Mouse (Mus musculus): ENCODE results near the gene Gdf15. TPM values are rescaled to one million over a fixed set of nuclear protein-coding genes. Genes with fewer than 3 reads are reported as not detected.

Gene Gdf15
- polyA plus RNA-seq, 1 experiment = 11.2 TPM

GRCm38 (mm10) chr8:70598722-70599121 is 33.5 kb downstream of the Gdf15 start:
- Histone ChIP-seq H3K4me3 (ENCODE audit: insufficient read depth, low read depth, low read length) (no peak overlapping the region), H3K36me3 (ENCODE audit: control insufficient read depth, insufficient read depth, low read length) (no peaks in the 10 kb centered on the region), H3K4me1 (ENCODE audit: control insufficient read depth, insufficient read depth, low read length) (no peaks in the 10 kb centered on the region), H3K27ac (ENCODE audit: insufficient read depth, low read depth, low read length) (no peak overlapping the region), H3K27me3 (replicated peaks; ENCODE audit: control insufficient read depth, insufficient read depth, low read length) (no peaks in the 10 kb centered on the region)
- TF ChIP-seq POLR2A (IDR thresholded peaks at IDR 0.05; ENCODE audit: low read depth, low read length) (no peak), CTCF (conservative IDR thresholded peaks at IDR 0.05; ENCODE audit: insufficient read depth, insufficient read length, low read depth, low read length) (no peak)
- DNase-seq = no peak
- WGBS = 43% methylated on average over 10 of the region's 10 CpGs

GRCm38 (mm10) chr8:70598283-70598682 is 34.0 kb downstream of the Gdf15 start:
- Histone ChIP-seq H3K4me3 (ENCODE audit: insufficient read depth, low read depth, low read length) (no peak overlapping the region), H3K27me3 (replicated peaks; ENCODE audit: control insufficient read depth, insufficient read depth, low read length) (no peaks in the 10 kb centered on the region)

DNA sequence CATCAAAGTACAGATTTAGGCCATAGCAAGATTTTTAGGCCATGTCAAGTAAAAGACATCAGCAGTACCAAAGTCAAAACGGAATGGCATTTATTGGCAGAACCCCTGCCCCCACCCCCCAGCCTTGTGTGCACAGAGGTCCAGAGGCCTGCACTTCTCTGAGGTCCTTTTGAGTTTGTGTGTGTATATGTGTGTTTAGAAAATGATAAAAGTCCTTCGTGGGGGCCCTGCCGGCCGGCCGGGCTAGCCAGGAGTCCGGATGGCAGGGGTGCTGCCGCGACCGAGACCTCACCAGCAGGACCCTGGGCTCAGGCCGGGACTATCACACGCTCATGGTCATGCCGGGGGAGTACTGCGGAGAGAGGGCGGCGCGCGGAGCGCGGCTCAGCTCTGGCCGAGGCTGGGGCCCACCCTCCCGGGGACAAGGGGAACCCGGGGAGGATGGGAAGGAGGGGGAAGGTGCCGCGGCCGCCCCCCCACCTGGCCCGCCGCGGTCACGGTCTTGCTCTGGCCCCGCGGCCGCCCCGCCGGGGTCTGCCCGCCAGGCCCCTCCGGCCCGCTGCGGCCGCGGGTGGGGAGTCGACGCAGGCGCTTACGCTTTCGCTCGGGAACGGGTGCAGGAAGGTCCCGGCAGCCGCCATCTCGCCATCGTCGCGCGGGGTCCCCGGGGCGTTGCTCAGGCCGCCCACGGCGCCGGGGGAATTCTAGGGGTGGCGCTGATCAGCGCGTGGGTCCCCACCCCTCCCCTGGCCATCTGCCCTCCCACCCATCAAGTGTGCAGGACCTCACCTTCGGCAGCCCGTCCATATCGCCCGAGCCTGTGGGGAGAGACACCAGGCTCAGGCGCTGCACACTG is 34.6 kb downstream of the Gdf15 start:
- Histone ChIP-seq H3K4me1 (ENCODE audit: control insufficient read depth, insufficient read depth, low read length) (peaks cover 3% of the 10 kb centered on the region; the same call in 1 of the 2 replicates), H3K27me3 (replicated peaks; ENCODE audit: control insufficient read depth, insufficient read depth, low read length) (no peaks in the 10 kb centered on the region), H3K36me3 (ENCODE audit: control insufficient read depth, insufficient read depth, low read length) (no peaks in the 10 kb centered on the region), H3K27ac (ENCODE audit: insufficient read depth, low read depth, low read length) (no peak overlapping the region), H3K4me3 (ENCODE audit: insufficient read depth, low read depth, low read length) (no peak overlapping the region)
- no peak for TF ChIP-seq CTCF (conservative IDR thresholded peaks at IDR 0.05; ENCODE audit: insufficient read depth, insufficient read length, low read depth, low read length)
- TF ChIP-seq POLR2A (IDR thresholded peaks at IDR 0.05; ENCODE audit: low read depth, low read length) = no peak
- WGBS = 57% methylated on average over 68 of the region's 68 CpGs
- DNase-seq = no peak

More at GRCm38 (mm10) chr8:70598283-70598682, 34.0 kb downstream of the Gdf15 start:
- DNase-seq = peak; percentile 90
- Histone ChIP-seq H3K4me1 (ENCODE audit: control insufficient read depth, insufficient read depth, low read length) (no peaks in the 10 kb centered on the region), H3K36me3 (ENCODE audit: control insufficient read depth, insufficient read depth, low read length) (no peaks in the 10 kb centered on the region), H3K27ac (ENCODE audit: insufficient read depth, low read depth, low read length) (no peak overlapping the region)
- 20% methylated on average over 29 of the region's 29 CpGs for WGBS
- TF ChIP-seq CTCF (conservative IDR thresholded peaks at IDR 0.05; ENCODE audit: insufficient read depth, insufficient read length, low read depth, low read length) (peak; percentile 75), POLR2A (IDR thresholded peaks at IDR 0.05; ENCODE audit: low read depth, low read length) (no peak)

- no peak for TF ChIP-seq CTCF (conservative IDR thresholded peaks at IDR 0.05; ENCODE audit: insufficient read depth, insufficient read length, low read depth, low read length)
- DNase-seq = no peak
- 86% methylated on average over 17 of the region's 17 CpGs for WGBS
- H3K4me1 ChIP-seq (ENCODE audit: control insufficient read depth, insufficient read depth, low read length) = peaks cover 3% of the 10 kb centered on the region; the same call in 1 of the 2 replicates
- H3K27me3 ChIP-seq (replicated peaks; ENCODE audit: control insufficient read depth, insufficient read depth, low read length) = no peaks in the 10 kb centered on the region
- no peaks in the 10 kb centered on the region for H3K36me3 ChIP-seq (ENCODE audit: control insufficient read depth, insufficient read depth, low read length)
- no peak overlapping the region for H3K4me3 ChIP-seq (ENCODE audit: insufficient read depth, low read depth, low read length)
- no peak overlapping the region for H3K27ac ChIP-seq (ENCODE audit: insufficient read depth, low read depth, low read length)
These were observed 35.4 kb downstream of the Gdf15 start for GRCm38 (mm10) chr8:70596775-70597416.

- H3K27me3 ChIP-seq (replicated peaks; ENCODE audit: control insufficient read depth, insufficient read depth, low read length) = no peaks in the 10 kb centered on the region
- WGBS = 70% methylated on average over 18 of the region's 18 CpGs
- H3K27ac ChIP-seq (ENCODE audit: insufficient read depth, low read depth, low read length) = no peak overlapping the region
- no peaks in the 10 kb centered on the region for H3K36me3 ChIP-seq (ENCODE audit: control insufficient read depth, insufficient read depth, low read length)
- no peak for TF ChIP-seq CTCF (conservative IDR thresholded peaks at IDR 0.05; ENCODE audit: insufficient read depth, insufficient read length, low read depth, low read length)
- no peak for TF ChIP-seq POLR2A (IDR thresholded peaks at IDR 0.05; ENCODE audit: low read depth, low read length)
- peaks cover 3% of the 10 kb centered on the region; the same call in 1 of the 2 replicates for H3K4me1 ChIP-seq (ENCODE audit: control insufficient read depth, insufficient read depth, low read length)
- no peak for DNase-seq
- no peak overlapping the region for H3K4me3 ChIP-seq (ENCODE audit: insufficient read depth, low read depth, low read length)
These were observed 36.0 kb downstream of the Gdf15 start for GRCm38 (mm10) chr8:70596216-70596615.

GRCm38 (mm10) chr8:70595811-70596210 is 36.4 kb downstream of the Gdf15 start:
- no peak for DNase-seq
- Histone ChIP-seq H3K27me3 (replicated peaks; ENCODE audit: control insufficient read depth, insufficient read depth, low read length) (no peaks in the 10 kb centered on the region), H3K4me1 (ENCODE audit: control insufficient read depth, insufficient read depth, low read length) (peaks cover 3% of the 10 kb centered on the region; the same call in 1 of the 2 replicates), H3K27ac (ENCODE audit: insufficient read depth, low read depth, low read length) (no peak overlapping the region), H3K36me3 (ENCODE audit: control insufficient read depth, insufficient read depth, low read length) (no peaks in the 10 kb centered on the region), H3K4me3 (ENCODE audit: insufficient read depth, low read depth, low read length) (no peak overlapping the region)
- 91% methylated on average over 12 of the region's 12 CpGs for WGBS
- TF ChIP-seq CTCF (conservative IDR thresholded peaks at IDR 0.05; ENCODE audit: insufficient read depth, insufficient read length, low read depth, low read length) (no peak), POLR2A (IDR thresholded peaks at IDR 0.05; ENCODE audit: low read depth, low read length) (no peak)
